Mouse (Mus musculus): ENCODE measurements around the gene Hdgf. TPM values are rescaled to one million over a fixed set of nuclear protein-coding genes. Genes with fewer than 3 reads are reported as not detected.
A peak's percentile ranks its signal among the peaks of the same experiment; 100 is the strongest.

The Hdgf gene
- polyA plus RNA-seq, 1 experiment from 2014 or later: 289 TPM

- peaks cover 17% of the 10 kb centered on the region for H3K4me1 ChIP-seq (ENCODE audit: control insufficient read depth, insufficient read depth, low read length)
- ATAC-seq (replicated peaks; ENCODE audit: insufficient number of reproducible peaks, low FRiP score, low TSS enrichment, low read depth) (no peak), DNase-seq (ENCODE audit: low spot score) (no peak)
- no peak overlapping the region for H3K4me2 ChIP-seq (ENCODE audit: low read depth, low read length)
- H3K36me3 ChIP-seq (replicated peaks; ENCODE audit: control insufficient read depth, insufficient read depth, low read depth, low read length): no peaks in the 10 kb centered on the region; the same call in 1 of the 2 replicates
- WGBS: 84% methylated on average over 7 of the region's 7 CpGs
- H3K9me3 ChIP-seq (replicated peaks; ENCODE audit: control insufficient read depth, low read length): no peaks in the 10 kb centered on the region
- H3K4me3 ChIP-seq (ENCODE audit: low read depth, low read length): no peak overlapping the region
- H3K27ac ChIP-seq (replicated peaks; ENCODE audit: low read depth, low read length): no peak overlapping the region
- H3K9ac ChIP-seq (replicated peaks; ENCODE audit: low read length): no peak overlapping the region
- H3K27me3 ChIP-seq (ENCODE audit: control insufficient read depth, insufficient read depth, low read length): no peaks in the 10 kb centered on the region
Observed at GRCm38 (mm10) chr3:87913491-87913890, 7.4 kb downstream of the Hdgf start.

GRCm38 (mm10) chr3:87913891-87914290 lies 7.8 kb downstream of the Hdgf start:
- no peak for DNase-seq (ENCODE audit: low spot score)
- Histone ChIP-seq H3K4me3 (ENCODE audit: low read depth, low read length) (no peak overlapping the region), H3K27me3 (ENCODE audit: control insufficient read depth, insufficient read depth, low read length) (no peaks in the 10 kb centered on the region), H3K4me2 (ENCODE audit: low read depth, low read length) (no peak overlapping the region), H3K27ac (replicated peaks; ENCODE audit: low read depth, low read length) (no peak overlapping the region), H3K36me3 (replicated peaks; ENCODE audit: control insufficient read depth, insufficient read depth, low read depth, low read length) (no peaks in the 10 kb centered on the region; the same call in 1 of the 2 replicates), H3K9me3 (replicated peaks; ENCODE audit: control insufficient read depth, low read length) (no peaks in the 10 kb centered on the region), H3K9ac (replicated peaks; ENCODE audit: low read length) (no peak overlapping the region), H3K4me1 (ENCODE audit: control insufficient read depth, insufficient read depth, low read length) (peaks cover 17% of the 10 kb centered on the region)
- WGBS: 93% methylated on average over 10 of the region's 10 CpGs
- ATAC-seq (replicated peaks; ENCODE audit: insufficient number of reproducible peaks, low FRiP score, low TSS enrichment, low read depth): no peak

DNA sequence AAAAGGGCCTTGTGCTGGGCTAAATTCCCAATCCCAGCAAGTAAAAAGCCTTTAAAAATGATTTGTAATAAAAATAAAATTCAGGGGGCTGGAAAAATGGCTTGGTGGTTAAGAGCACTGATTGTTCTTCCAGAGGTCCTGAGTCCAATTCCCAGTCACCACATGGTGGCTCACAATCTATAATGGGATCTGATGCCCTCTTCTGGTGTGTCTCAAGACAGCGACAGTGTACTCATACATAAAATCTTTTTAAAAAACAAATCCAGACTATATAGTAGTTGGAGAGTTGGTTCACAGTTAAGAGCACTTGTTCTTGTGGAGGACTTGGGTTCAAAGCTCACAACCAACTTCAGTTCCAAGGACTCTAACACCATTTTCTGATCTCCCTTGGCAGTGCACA lies 10.9 kb downstream of the Hdgf start:
- ATAC-seq (replicated peaks; ENCODE audit: insufficient number of reproducible peaks, low FRiP score, low TSS enrichment, low read depth): no peak
- DNase-seq (ENCODE audit: low spot score): no peak
- WGBS: 90% methylated on average over 1 of the region's 1 CpGs
- Histone ChIP-seq H3K4me2 (ENCODE audit: low read depth, low read length) (no peak overlapping the region), H3K9ac (replicated peaks; ENCODE audit: low read length) (no peak overlapping the region), H3K4me3 (ENCODE audit: low read depth, low read length) (no peak overlapping the region), H3K36me3 (replicated peaks; ENCODE audit: control insufficient read depth, insufficient read depth, low read depth, low read length) (no peaks in the 10 kb centered on the region; the same call in 1 of the 2 replicates), H3K27ac (replicated peaks; ENCODE audit: low read depth, low read length) (no peak overlapping the region), H3K4me1 (ENCODE audit: control insufficient read depth, insufficient read depth, low read length) (no peaks in the 10 kb centered on the region), H3K9me3 (replicated peaks; ENCODE audit: control insufficient read depth, low read length) (no peaks in the 10 kb centered on the region), H3K27me3 (ENCODE audit: control insufficient read depth, insufficient read depth, low read length) (no peaks in the 10 kb centered on the region)

GRCm38 (mm10) chr3:87918551-87918950 lies 12.4 kb downstream of the Hdgf start:
- Histone ChIP-seq H3K27me3 (ENCODE audit: control insufficient read depth, insufficient read depth, low read length) (no peaks in the 10 kb centered on the region), H3K9me3 (replicated peaks; ENCODE audit: control insufficient read depth, low read length) (no peaks in the 10 kb centered on the region), H3K36me3 (replicated peaks; ENCODE audit: control insufficient read depth, insufficient read depth, low read depth, low read length) (no peaks in the 10 kb centered on the region; the same call in none of the 2 replicates), H3K4me3 (ENCODE audit: low read depth, low read length) (no peak overlapping the region), H3K4me1 (ENCODE audit: control insufficient read depth, insufficient read depth, low read length) (no peaks in the 10 kb centered on the region), H3K4me2 (ENCODE audit: low read depth, low read length) (no peak overlapping the region), H3K9ac (replicated peaks; ENCODE audit: low read length) (no peak overlapping the region), H3K27ac (replicated peaks; ENCODE audit: low read depth, low read length) (no peak overlapping the region)
- ATAC-seq (replicated peaks; ENCODE audit: insufficient number of reproducible peaks, low FRiP score, low TSS enrichment, low read depth) (no peak), DNase-seq (ENCODE audit: low spot score) (no peak)
- 95% methylated on average over 1 of the region's 1 CpGs for WGBS

- Histone ChIP-seq H3K9ac (replicated peaks; ENCODE audit: low read length) (peak within 1 kb of the TSS; percentile 67), H3K4me1 (ENCODE audit: control insufficient read depth, insufficient read depth, low read length) (no peaks in the 10 kb centered on the region), H3K36me3 (replicated peaks; ENCODE audit: control insufficient read depth, insufficient read depth, low read depth, low read length) (no peaks in the 10 kb centered on the region; the same call in 1 of the 2 replicates), H3K9me3 (replicated peaks; ENCODE audit: control insufficient read depth, low read length) (no peaks in the 10 kb centered on the region), H3K4me2 (ENCODE audit: low read depth, low read length) (peak within 1 kb of the TSS; percentile 72), H3K27ac (replicated peaks; ENCODE audit: low read depth, low read length) (peak within 1 kb of the TSS; percentile 37), H3K4me3 (ENCODE audit: low read depth, low read length) (peak within 1 kb of the TSS; percentile 53), H3K27me3 (ENCODE audit: control insufficient read depth, insufficient read depth, low read length) (no peaks in the 10 kb centered on the region)
- ATAC-seq (replicated peaks; ENCODE audit: insufficient number of reproducible peaks, low FRiP score, low TSS enrichment, low read depth): peak; percentile 70
- DNase-seq (ENCODE audit: low spot score): peak; percentile 94
- under 1% methylated on average over 30 of the region's 30 CpGs for WGBS
Observed at GRCm38 (mm10) chr3:87919336-87920108, 13.4 kb downstream of the Hdgf start, which contains the start of gene Mrpl24. Gene Mrpl24 (plus strand): TSS chr3:87919506.

DNA sequence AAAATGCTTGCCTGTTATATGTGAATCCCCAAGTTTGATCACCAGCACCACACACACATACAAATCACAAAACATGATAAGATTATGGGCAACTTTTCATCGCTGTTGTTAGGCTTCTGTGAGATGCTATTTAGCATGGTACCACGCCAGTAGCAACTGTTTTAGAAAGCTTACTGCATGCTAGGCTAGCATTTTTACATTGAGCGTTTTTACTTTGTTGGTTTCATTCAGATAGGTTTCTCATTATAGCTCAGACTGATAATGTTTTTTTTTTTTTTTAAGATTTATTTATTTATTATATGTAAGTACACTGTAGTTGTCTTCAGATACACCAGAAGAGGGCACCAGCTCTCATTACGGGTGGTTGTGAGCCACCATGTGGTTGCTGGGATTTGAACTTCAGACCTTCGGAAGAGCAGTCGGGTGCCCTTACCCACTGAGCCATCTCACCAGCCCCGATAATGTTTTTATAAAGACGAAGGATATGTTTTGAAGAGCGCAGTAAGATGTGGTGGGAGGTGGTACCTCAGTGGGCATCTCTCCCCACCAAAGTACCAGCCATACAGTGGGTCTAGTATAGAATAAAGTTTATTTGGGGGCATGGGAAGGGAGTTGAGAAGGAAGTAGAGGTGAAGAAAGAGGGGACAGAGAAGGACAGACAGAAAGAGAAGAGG lies 14.3 kb downstream of the Hdgf start:
- 65% methylated on average over 9 of the region's 9 CpGs for WGBS
- DNase-seq (ENCODE audit: low spot score) (no peak), ATAC-seq (replicated peaks; ENCODE audit: insufficient number of reproducible peaks, low FRiP score, low TSS enrichment, low read depth) (no peak)
- Histone ChIP-seq H3K9me3 (replicated peaks; ENCODE audit: control insufficient read depth, low read length) (no peaks in the 10 kb centered on the region), H3K27me3 (ENCODE audit: control insufficient read depth, insufficient read depth, low read length) (no peaks in the 10 kb centered on the region), H3K4me3 (ENCODE audit: low read depth, low read length) (peak overlapping the region; percentile 53), H3K4me2 (ENCODE audit: low read depth, low read length) (peak overlapping the region; percentile 72), H3K36me3 (replicated peaks; ENCODE audit: control insufficient read depth, insufficient read depth, low read depth, low read length) (no peaks in the 10 kb centered on the region; the same call in 1 of the 2 replicates), H3K9ac (replicated peaks; ENCODE audit: low read length) (peak overlapping the region; percentile 67), H3K27ac (replicated peaks; ENCODE audit: low read depth, low read length) (no peak overlapping the region), H3K4me1 (ENCODE audit: control insufficient read depth, insufficient read depth, low read length) (no peaks in the 10 kb centered on the region)

- no peaks in the 10 kb centered on the region; the same call in 1 of the 2 replicates for H3K36me3 ChIP-seq (replicated peaks; ENCODE audit: control insufficient read depth, insufficient read depth, low read depth, low read length)
- 89% methylated on average over 7 of the region's 7 CpGs for WGBS
Observed at GRCm38 (mm10) chr3:87924996-87925395, 18.9 kb downstream of the Hdgf start.

DNA sequence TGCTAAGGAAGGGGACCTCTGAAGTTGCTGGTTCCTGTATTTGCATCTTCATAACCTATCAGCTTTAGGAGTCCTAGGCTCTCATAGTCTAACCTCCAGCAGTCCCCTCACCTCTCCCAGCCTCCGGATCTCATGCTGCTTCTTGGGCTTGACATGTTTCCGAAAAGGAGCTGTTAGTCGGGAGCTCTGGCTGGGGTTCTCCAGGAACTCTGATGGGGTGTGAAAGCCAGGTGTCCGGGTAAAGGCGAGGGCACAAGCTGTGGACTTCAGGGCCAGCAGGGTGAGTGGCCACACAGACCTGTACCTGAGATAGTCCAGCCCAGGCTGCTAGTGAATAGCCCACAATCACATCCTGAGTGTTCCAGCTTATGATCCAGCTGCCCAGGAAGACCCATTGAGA lies 21.3 kb downstream of the Hdgf start:
- no peak overlapping the region for H3K4me2 ChIP-seq (ENCODE audit: low read depth, low read length)
- H3K27ac ChIP-seq (replicated peaks; ENCODE audit: low read depth, low read length): no peak overlapping the region
- H3K9ac ChIP-seq (replicated peaks; ENCODE audit: low read length): no peak overlapping the region
- H3K27me3 ChIP-seq (ENCODE audit: control insufficient read depth, insufficient read depth, low read length): no peaks in the 10 kb centered on the region
- no peak for DNase-seq (ENCODE audit: low spot score)
- H3K4me3 ChIP-seq (ENCODE audit: low read depth, low read length): no peak overlapping the region
- no peaks in the 10 kb centered on the region; the same call in none of the 2 replicates for H3K36me3 ChIP-seq (replicated peaks; ENCODE audit: control insufficient read depth, insufficient read depth, low read depth, low read length)
- no peak for ATAC-seq (replicated peaks; ENCODE audit: insufficient number of reproducible peaks, low FRiP score, low TSS enrichment, low read depth)
- H3K9me3 ChIP-seq (replicated peaks; ENCODE audit: control insufficient read depth, low read length): no peaks in the 10 kb centered on the region
- 94% methylated on average over 5 of the region's 5 CpGs for WGBS
- no peaks in the 10 kb centered on the region; the same call in 1 of the 2 replicates for H3K4me1 ChIP-seq (ENCODE audit: control insufficient read depth, insufficient read depth, low read length)

More at GRCm38 (mm10) chr3:87924996-87925395, 18.9 kb downstream of the Hdgf start:
- DNase-seq (ENCODE audit: low spot score) (no peak), ATAC-seq (replicated peaks; ENCODE audit: insufficient number of reproducible peaks, low FRiP score, low TSS enrichment, low read depth) (no peak)
- no peak overlapping the region for H3K4me3 ChIP-seq (ENCODE audit: low read depth, low read length)
- H3K4me1 ChIP-seq (ENCODE audit: control insufficient read depth, insufficient read depth, low read length): no peaks in the 10 kb centered on the region; the same call in 1 of the 2 replicates
- no peaks in the 10 kb centered on the region for H3K9me3 ChIP-seq (replicated peaks; ENCODE audit: control insufficient read depth, low read length)
- H3K27ac ChIP-seq (replicated peaks; ENCODE audit: low read depth, low read length): no peak overlapping the region
- H3K4me2 ChIP-seq (ENCODE audit: low read depth, low read length): no peak overlapping the region
- H3K9ac ChIP-seq (replicated peaks; ENCODE audit: low read length): no peak overlapping the region
- no peaks in the 10 kb centered on the region for H3K27me3 ChIP-seq (ENCODE audit: control insufficient read depth, insufficient read depth, low read length)
